Mouse (Mus musculus) forebrain, embryonic 11.5 days (tissue): Measurements from ENCODE around the gene Eif4e. TPM values are rescaled to one million over a fixed set of nuclear protein-coding genes. Genes with fewer than 3 reads are reported as not detected.

Source experiments
- ATAC-seq: fragments of 200-750 bp; cut with Nextera tagmentation; replicated peaks from 2 replicates; pipeline ENCODE4 v1.8.0; 2017; ENCODE audit warnings: moderate TSS enrichment; ENCODE audit not compliant: low FRiP score
- DNase-seq: peaks from one replicate; pipeline ENCODE4 v3.0.0-alpha.2; 2017; ENCODE audit warnings: low spot score
- H3K27ac ChIP-seq: fragments of 300-500 bp; sonication (generic); 2 replicates; pipeline ENCODE4 v1.5.1; 2014; ENCODE audit warnings: low read depth, low read length
- H3K27me3 ChIP-seq: fragments of 300-500 bp; sonication (generic); 2 replicates; pipeline ENCODE4 v1.6.1; 2014; ENCODE audit warnings: mild to moderate bottlenecking, low read length, mixed read lengths; ENCODE audit not compliant: control insufficient read depth, insufficient read depth
- H3K36me3 ChIP-seq: fragments of 300-500 bp; sonication (generic); 2 replicates; pipeline ENCODE4 v1.6.1; 2014; ENCODE audit warnings: mild to moderate bottlenecking, low read length, moderate library complexity, mixed read lengths; ENCODE audit not compliant: control insufficient read depth, insufficient read depth
- H3K4me1 ChIP-seq: fragments of 300-500 bp; sonication (generic); replicated peaks from 2 replicates; pipeline ENCODE4 v1.6.1; 2014; ENCODE audit warnings: low read length, mixed read lengths; ENCODE audit not compliant: control insufficient read depth, insufficient read depth
- H3K4me2 ChIP-seq: fragments of 300-500 bp; sonication (generic); 2 replicates; pipeline ENCODE4 v1.6.1; 2014; ENCODE audit warnings: low read depth, mild to moderate bottlenecking, low read length, moderate library complexity, mixed read lengths; ENCODE audit not compliant: severe bottlenecking
- H3K4me3 ChIP-seq: fragments of 300-500 bp; sonication (generic); 2 replicates; pipeline ENCODE4 v1.5.1; 2014; ENCODE audit warnings: low read depth, low read length
- H3K9ac ChIP-seq: fragments of 300-500 bp; sonication (generic); 2 replicates; pipeline ENCODE4 v1.6.1; 2014; ENCODE audit warnings: low read length
- H3K9me3 ChIP-seq: fragments of 300-500 bp; sonication (generic); 2 replicates; pipeline ENCODE4 v1.6.1; 2016; ENCODE audit warnings: low read length, mixed read lengths; ENCODE audit not compliant: control insufficient read depth
- WGBS: fragments of 180-500 bp; shearing (Covaris S2); extraction: QIAGEN DNeasy Blood & Tissue Kit; methylation state at CpG from one replicate; pipeline ENCODE4 v1.1.7; 2014; 5-methylcytosine and 5-hydroxymethylcytosine counted together
- polyA plus RNA-seq: library from polyadenylated mRNA; unstranded; fragments of >200 nt; fragmentation: Nextera tagmentation; extraction: Ambion mirVana; gene quantifications from 2 replicates; pipeline ENCODE4 v1.2.1, GENCODE M21; 2014

Eif4e gene
- polyA plus RNA-seq, result 483 and 500 TPM in 2 replicates

- peak; percentile 50 for ATAC-seq
- Histone ChIP-seq H3K9me3 (no peaks in the 10 kb centered on the region), H3K36me3 (no peaks in the 10 kb centered on the region), H3K9ac (peak within 1 kb of the TSS; percentile 72), H3K27ac (peak within 1 kb of the TSS; percentile 79), H3K27me3 (0 out of 2 replicates have a peak, but pooled peaks cover 3% of the 10 kb centered on the region), H3K4me1 (peaks cover 5% of the 10 kb centered on the region; the same call in 1 of the 2 replicates), H3K4me2 (peak within 1 kb of the TSS; percentile 88), H3K4me3 (peak within 1 kb of the TSS; percentile 99)
- peak; percentile 80 for DNase-seq
- WGBS, result 2% methylated on average over 39 of the region's 39 CpGs
Observed at GRCm38 (mm10) chr3:138526073-138526915, at the start of gene Eif4e. Gene Eif4e, plus strand, starts transcription at chr3:138526179.

- Histone ChIP-seq H3K9ac (no peak overlapping the region), H3K36me3 (no peaks in the 10 kb centered on the region; the same call in 1 of the 2 replicates), H3K4me2 (no peak overlapping the region), H3K27ac (no peak overlapping the region), H3K4me1 (no peaks in the 10 kb centered on the region), H3K9me3 (no peaks in the 10 kb centered on the region), H3K27me3 (no peaks in the 10 kb centered on the region), H3K4me3 (no peak overlapping the region)
- no peak for DNase-seq
- ATAC-seq, result no peak
- WGBS, result 94% methylated on average over 8 of the region's 8 CpGs
Observed at GRCm38 (mm10) chr3:138479489-138479888, 46.5 kb upstream of the Eif4e start.

GRCm38 (mm10) chr3:138481526-138482284 is 44.3 kb upstream of the Eif4e start:
- no peaks in the 10 kb centered on the region for H3K27me3 ChIP-seq
- no peak overlapping the region for H3K4me3 ChIP-seq
- DNase-seq, result no peak
- H3K36me3 ChIP-seq, result peaks cover 4% of the 10 kb centered on the region; the same call in 1 of the 2 replicates
- no peaks in the 10 kb centered on the region for H3K9me3 ChIP-seq
- H3K9ac ChIP-seq, result no peak overlapping the region
- ATAC-seq, result no peak
- WGBS, result 68% methylated on average over 14 of the region's 14 CpGs
- H3K4me2 ChIP-seq, result no peak overlapping the region
- no peaks in the 10 kb centered on the region for H3K4me1 ChIP-seq
- no peak overlapping the region for H3K27ac ChIP-seq

- H3K9ac ChIP-seq, result no peak overlapping the region
- WGBS, result 88% methylated on average over 2 of the region's 2 CpGs
- no peak overlapping the region for H3K4me2 ChIP-seq
- DNase-seq (no peak), ATAC-seq (no peak)
- H3K9me3 ChIP-seq, result no peaks in the 10 kb centered on the region
- H3K36me3 ChIP-seq, result peaks cover 4% of the 10 kb centered on the region; the same call in 1 of the 2 replicates
- H3K4me3 ChIP-seq, result no peak overlapping the region
- H3K27me3 ChIP-seq, result no peaks in the 10 kb centered on the region
- 0 out of 2 replicates have a peak, but pooled peaks cover under 1% of the 10 kb centered on the region for H3K4me1 ChIP-seq
- no peak overlapping the region for H3K27ac ChIP-seq
Observed at GRCm38 (mm10) chr3:138483240-138483639, 42.7 kb upstream of the Eif4e start.

- H3K36me3 ChIP-seq, result peaks cover 4% of the 10 kb centered on the region; the same call in 1 of the 2 replicates
- no peaks in the 10 kb centered on the region for H3K27me3 ChIP-seq
- WGBS, result under 1% methylated on average over 56 of the region's 61 CpGs
- H3K4me2 ChIP-seq, result peak overlapping the region; percentile 59
- H3K9ac ChIP-seq, result peak overlapping the region; percentile 84
- DNase-seq, result no peak
- peak overlapping the region; percentile 81 for H3K4me3 ChIP-seq
- peak overlapping the region; percentile 59; the same call in 1 of the 2 replicates for H3K27ac ChIP-seq
- 0 out of 2 replicates have a peak, but pooled peaks cover 2% of the 10 kb centered on the region for H3K4me1 ChIP-seq
- no peak for ATAC-seq
- no peaks in the 10 kb centered on the region for H3K9me3 ChIP-seq
Observed at GRCm38 (mm10) chr3:138488584-138489326, 37.2 kb upstream of the Eif4e start.

GRCm38 (mm10) chr3:138489327-138490033 is 36.5 kb upstream of the Eif4e start, which contains the start of gene Metap1:
Gene Metap1, minus strand, starts transcription at chr3:138489515.
- DNase-seq, result peak; percentile 100
- H3K4me1 ChIP-seq, result 0 out of 2 replicates have a peak, but pooled peaks cover 2% of the 10 kb centered on the region
- no peaks in the 10 kb centered on the region for H3K27me3 ChIP-seq
- H3K4me2 ChIP-seq, result peak within 1 kb of the TSS; percentile 59
- peak within 1 kb of the TSS; percentile 81 for H3K4me3 ChIP-seq
- peak within 1 kb of the TSS; percentile 59; the same call in 1 of the 2 replicates for H3K27ac ChIP-seq
- peak; percentile 99 for ATAC-seq
- WGBS, result under 1% methylated on average over 45 of the region's 65 CpGs
- H3K9me3 ChIP-seq, result no peaks in the 10 kb centered on the region
- H3K36me3 ChIP-seq, result peaks cover 4% of the 10 kb centered on the region; the same call in 1 of the 2 replicates
- H3K9ac ChIP-seq, result peak within 1 kb of the TSS; percentile 84

- ATAC-seq (peak; percentile 16; the same call in 1 of the 2 replicates), DNase-seq (no peak)
- peak overlapping the region; percentile 58 for H3K4me2 ChIP-seq
- whole genome bisulfite sequencing, result 25% methylated on average over 6 of the region's 6 CpGs
- H3K27ac ChIP-seq, result no peak overlapping the region
- H3K27me3 ChIP-seq, result no peaks in the 10 kb centered on the region
- peak overlapping the region; percentile 81 for H3K4me3 ChIP-seq
- no peaks in the 10 kb centered on the region for H3K36me3 ChIP-seq
- H3K4me1 ChIP-seq, result 0 out of 2 replicates have a peak, but pooled peaks cover 2% of the 10 kb centered on the region
- no peaks in the 10 kb centered on the region for H3K9me3 ChIP-seq
- peak overlapping the region; percentile 53 for H3K9ac ChIP-seq
Observed at GRCm38 (mm10) chr3:138490034-138490337, 36.0 kb upstream of the Eif4e start.
